Mouse (Mus musculus) intestine, postnatal 0 days (tissue): ENCODE data around the gene Ctrb1. TPM values are rescaled to one million over a fixed set of nuclear protein-coding genes. Genes with fewer than 3 reads are reported as not detected.
A peak's percentile ranks its signal among the peaks of the same experiment; 100 is the strongest.

ENCODE experiments used
- ATAC-seq: fragments of 200-750 bp; cut with Nextera tagmentation; 2 replicates; pipeline ENCODE4 v1.8.0; 2017; ENCODE audit warnings: mild to moderate bottlenecking, moderate TSS enrichment, moderate library complexity
- H3K27ac ChIP-seq: fragments of 300-500 bp; sonication (generic); 2 replicates; pipeline ENCODE4 v1.5.1; 2014; ENCODE audit warnings: mild to moderate bottlenecking, low read depth, low read length, moderate library complexity
- H3K27me3 ChIP-seq: fragments of 300-500 bp; sonication (generic); replicated peaks from 2 replicates; pipeline ENCODE4 v1.6.1; 2014; ENCODE audit warnings: low read length, mixed read lengths; ENCODE audit not compliant: control insufficient read depth, insufficient read depth
- H3K36me3 ChIP-seq: fragments of 300-500 bp; sonication (generic); 2 replicates; pipeline ENCODE4 v1.6.1; 2014; ENCODE audit warnings: mild to moderate bottlenecking, moderate library complexity; ENCODE audit not compliant: control insufficient read depth, insufficient read depth
- H3K4me1 ChIP-seq: fragments of 300-500 bp; sonication (generic); replicated peaks from 2 replicates; pipeline ENCODE4 v1.6.1; 2014; ENCODE audit warnings: antibody characterized with exemption, low read length, mixed read lengths; ENCODE audit not compliant: control insufficient read depth, insufficient read depth
- H3K4me2 ChIP-seq: fragments of 300-500 bp; sonication (generic); replicated peaks from 2 replicates; pipeline ENCODE4 v1.6.1; 2014; ENCODE audit warnings: low read depth, mild to moderate bottlenecking, moderate library complexity
- H3K4me3 ChIP-seq: fragments of 300-500 bp; sonication (generic); 2 replicates; pipeline ENCODE4 v1.5.1; 2014; ENCODE audit warnings: low read depth, low read length
- H3K9ac ChIP-seq: fragments of 300-500 bp; sonication (generic); 2 replicates; pipeline ENCODE4 v1.6.1; 2014; ENCODE audit warnings: mild to moderate bottlenecking, low read depth, low read length
- H3K9me3 ChIP-seq: fragments of 300-500 bp; sonication (generic); 2 replicates; pipeline ENCODE4 v1.6.1; 2016; ENCODE audit warnings: mixed run types; ENCODE audit not compliant: control insufficient read depth
- CTCF ChIP-seq: sonication (generic); IDR thresholded peaks from 2 replicates; pipeline ENCODE4 v1.5.1; 2016; ENCODE audit warnings: low read depth, mild to moderate bottlenecking, control low read depth, antibody characterized with exemption, moderate library complexity
- WGBS: fragments of 180-500 bp; shearing (Covaris S2); extraction: QIAGEN DNeasy Blood & Tissue Kit; methylation state at CpG from one replicate; pipeline ENCODE4 v1.1.7; 2014; 5-methylcytosine and 5-hydroxymethylcytosine counted together
- polyA plus RNA-seq: library from polyadenylated mRNA; unstranded; fragments of >200 nt; fragmentation: Nextera tagmentation; extraction: Ambion mirVana; gene quantifications from 2 replicates; pipeline ENCODE4 v1.2.1, GENCODE M21; 2015

Gene Ctrb1
- polyA plus RNA-seq, 1 experiment from 2014 or later, result 75.8 TPM

GRCm38 (mm10) chr8:111725341-111725740, 34.5 kb upstream of the Ctrb1 start:
- Histone ChIP-seq H3K36me3 (peaks cover 11% of the 10 kb centered on the region), H3K4me1 (peaks cover 32% of the 10 kb centered on the region), H3K9ac (no peak overlapping the region), H3K4me2 (no peak overlapping the region), H3K9me3 (no peaks in the 10 kb centered on the region), H3K4me3 (no peak overlapping the region), H3K27me3 (no peaks in the 10 kb centered on the region), H3K27ac (no peak overlapping the region)
- TF ChIP-seq CTCF, result no peak
- no peak for ATAC-seq
- WGBS, result 83% methylated on average over 6 of the region's 6 CpGs

DNA sequence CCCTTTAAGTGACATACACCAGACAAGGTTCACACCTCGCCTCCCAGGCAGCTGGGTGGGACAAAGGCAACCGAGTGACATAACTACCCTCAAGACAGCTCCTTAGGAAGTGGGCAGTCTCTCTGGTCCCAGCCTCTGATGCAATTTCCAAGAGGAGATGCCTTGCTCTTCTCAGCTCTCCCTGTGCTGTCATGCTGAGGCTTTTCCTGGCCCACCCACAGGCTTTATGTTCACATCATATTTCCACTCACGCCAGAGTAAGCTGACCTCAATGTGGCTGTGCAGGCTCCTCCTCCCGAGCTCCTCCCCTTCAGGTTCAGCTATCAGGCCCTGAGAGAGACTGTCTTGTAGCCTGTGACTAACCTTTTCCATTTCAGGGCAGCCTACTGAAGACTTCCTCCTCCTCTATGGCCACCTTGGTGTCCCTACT, 29.3 kb upstream of the Ctrb1 start:
- TF ChIP-seq CTCF, result no peak
- H3K4me1 ChIP-seq, result peaks cover 6% of the 10 kb centered on the region; the same call in 1 of the 2 replicates
- H3K9ac ChIP-seq, result no peak overlapping the region
- WGBS, result 56% methylated on average over 4 of the region's 4 CpGs
- H3K27ac ChIP-seq, result peak overlapping the region; percentile 50; the same call in 1 of the 2 replicates
- no peak overlapping the region for H3K4me2 ChIP-seq
- no peak overlapping the region for H3K4me3 ChIP-seq
- H3K9me3 ChIP-seq, result no peaks in the 10 kb centered on the region
- ATAC-seq, result no peak
- H3K36me3 ChIP-seq, result peaks cover 34% of the 10 kb centered on the region
- H3K27me3 ChIP-seq, result no peaks in the 10 kb centered on the region

DNA sequence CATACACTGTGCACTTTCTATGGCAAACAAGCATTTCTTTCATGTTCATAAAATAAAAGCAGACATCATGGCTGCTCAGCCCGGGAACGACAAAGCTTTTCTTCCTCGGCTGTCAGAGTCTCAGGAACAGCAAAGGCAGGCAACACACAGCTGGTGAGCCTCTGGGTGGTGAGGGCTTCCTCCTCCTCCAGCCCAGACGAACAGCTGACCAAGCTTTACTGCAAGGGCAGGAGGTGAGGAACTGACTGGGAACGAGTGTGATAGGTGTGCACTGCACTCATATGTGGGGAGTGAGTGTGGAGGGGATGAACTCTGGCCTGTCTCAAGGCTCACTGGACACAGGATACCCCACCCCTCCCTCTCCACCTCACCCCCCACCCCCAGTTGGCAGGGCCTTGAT, 28.1 kb upstream of the Ctrb1 start:
- no peak for ATAC-seq
- H3K9ac ChIP-seq, result no peak overlapping the region
- 40% methylated on average over 5 of the region's 5 CpGs for WGBS
- H3K4me2 ChIP-seq, result no peak overlapping the region
- TF ChIP-seq CTCF, result no peak
- H3K27ac ChIP-seq, result peak overlapping the region; percentile 64
- no peak overlapping the region for H3K4me3 ChIP-seq
- H3K9me3 ChIP-seq, result no peaks in the 10 kb centered on the region
- H3K4me1 ChIP-seq, result peaks cover 6% of the 10 kb centered on the region; the same call in 1 of the 2 replicates
- H3K27me3 ChIP-seq, result no peaks in the 10 kb centered on the region
- H3K36me3 ChIP-seq, result peaks cover 46% of the 10 kb centered on the region

DNA sequence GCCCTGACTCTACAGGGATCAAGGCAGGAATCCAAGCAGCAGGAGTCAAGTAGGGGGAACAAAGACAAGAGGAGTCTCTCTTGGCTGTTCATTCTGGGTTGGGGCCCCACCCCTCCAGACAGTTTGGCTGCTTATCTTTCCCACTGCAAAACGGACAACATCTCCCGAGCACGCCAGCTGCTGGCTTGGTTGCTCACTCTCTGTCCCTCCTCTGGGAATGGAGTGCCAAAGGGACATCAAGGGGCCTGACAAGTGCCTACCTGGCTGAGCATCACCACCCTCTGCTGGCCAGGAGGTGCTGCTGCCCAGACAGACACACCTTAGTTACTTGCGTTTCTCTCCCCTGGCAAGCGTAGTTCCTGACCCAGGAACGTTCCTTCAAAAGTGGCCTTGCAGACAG, 27.1 kb upstream of the Ctrb1 start:
- no peaks in the 10 kb centered on the region for H3K9me3 ChIP-seq
- no peaks in the 10 kb centered on the region for H3K27me3 ChIP-seq
- H3K27ac ChIP-seq, result peak overlapping the region; percentile 78
- peaks cover 6% of the 10 kb centered on the region; the same call in 1 of the 2 replicates for H3K4me1 ChIP-seq
- no peak overlapping the region for H3K9ac ChIP-seq
- no peak overlapping the region for H3K4me3 ChIP-seq
- 21% methylated on average over 6 of the region's 6 CpGs for WGBS
- peak; percentile 60 for ATAC-seq
- H3K4me2 ChIP-seq, result no peak overlapping the region
- peaks cover 56% of the 10 kb centered on the region for H3K36me3 ChIP-seq
- TF ChIP-seq CTCF, result peak; percentile 83

- Histone ChIP-seq H3K4me3 (no peak overlapping the region), H3K9ac (no peak overlapping the region), H3K36me3 (peaks cover 61% of the 10 kb centered on the region), H3K27ac (peak overlapping the region; percentile 78), H3K4me2 (no peak overlapping the region), H3K27me3 (no peaks in the 10 kb centered on the region), H3K4me1 (peaks cover 6% of the 10 kb centered on the region; the same call in 1 of the 2 replicates), H3K9me3 (no peaks in the 10 kb centered on the region)
- TF ChIP-seq CTCF, result no peak
- ATAC-seq, result no peak
- WGBS, result 75% methylated on average over 4 of the region's 4 CpGs
Observed at GRCm38 (mm10) chr8:111717488-111717792, 26.6 kb upstream of the Ctrb1 start.

DNA sequence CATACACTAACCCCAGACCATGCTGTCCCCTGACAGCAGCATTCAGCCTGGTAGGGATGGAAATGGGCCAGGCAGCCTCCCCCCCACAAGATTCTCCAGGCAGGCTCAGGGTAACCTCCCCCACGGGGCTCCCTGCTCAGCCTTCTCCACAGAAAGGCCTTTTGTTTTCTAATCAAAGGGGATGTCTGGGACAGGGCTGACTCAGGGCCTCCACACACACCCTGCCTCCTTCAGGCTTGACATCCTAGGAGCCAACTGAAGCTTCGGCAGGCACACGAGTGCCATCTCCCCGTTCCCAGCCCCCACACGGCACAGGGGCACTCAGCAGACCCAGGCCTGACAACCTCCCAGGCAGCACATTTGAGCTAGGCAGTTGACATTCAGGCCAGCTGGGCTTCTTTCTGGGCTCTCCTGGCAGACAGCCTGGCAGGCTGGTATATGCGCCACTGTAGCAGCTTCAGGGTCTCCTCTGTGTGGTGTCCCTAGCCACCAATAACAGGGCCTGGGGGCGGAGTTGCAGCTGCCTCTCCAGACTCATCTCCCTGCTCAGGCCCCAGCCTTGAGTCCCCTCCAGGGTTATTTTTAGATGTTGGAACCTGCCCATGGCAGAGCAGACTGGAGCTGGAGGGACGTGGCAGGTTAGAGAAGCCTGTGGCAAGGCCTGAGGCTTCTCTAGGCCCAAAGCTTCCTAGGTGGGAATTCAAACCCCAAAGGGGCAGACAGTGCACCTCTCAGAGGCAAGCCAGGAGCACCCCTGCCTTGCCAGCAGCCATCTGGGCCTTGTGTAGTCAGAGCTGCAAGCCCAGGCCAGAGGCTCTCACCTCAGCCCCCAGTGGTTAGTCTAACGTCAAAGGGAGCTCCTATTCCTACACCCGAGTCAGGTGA, 26.0 kb upstream of the Ctrb1 start:
- peak; percentile 15; the same call in 1 of the 2 replicates for ATAC-seq
- TF ChIP-seq CTCF, result no peak; the same call in 1 of the 2 replicates
- H3K36me3 ChIP-seq, result peaks cover 67% of the 10 kb centered on the region

More for the DNA sequence above, 26.0 kb upstream of the Ctrb1 start:
- H3K27ac ChIP-seq, result peak overlapping the region; percentile 78
- H3K9ac ChIP-seq, result no peak overlapping the region
- H3K27me3 ChIP-seq, result no peaks in the 10 kb centered on the region
- peaks cover 6% of the 10 kb centered on the region; the same call in 1 of the 2 replicates for H3K4me1 ChIP-seq
- H3K4me3 ChIP-seq, result no peak overlapping the region
- 68% methylated on average over 10 of the region's 10 CpGs for WGBS
- H3K9me3 ChIP-seq, result no peaks in the 10 kb centered on the region
- H3K4me2 ChIP-seq, result 0 out of 2 replicates have a peak overlapping the region, but pooled peaks have one; percentile 6
